Mouse (Mus musculus) neural tube, embryonic 14.5 days (tissue): ENCODE results near the gene Mfng. TPM values are rescaled to one million over a fixed set of nuclear protein-coding genes. Genes with fewer than 3 reads are reported as not detected.

Experiments used
- ATAC-seq: fragments of 200-750 bp; cut with Nextera tagmentation; 2 replicates; pipeline ENCODE4 v1.8.0; 2017; ENCODE audit warnings: low read depth, mild to moderate bottlenecking, moderate TSS enrichment, moderate library complexity
- H3K27ac ChIP-seq: fragments of 300-500 bp; sonication (generic); 2 replicates; pipeline ENCODE4 v1.5.1; 2014; ENCODE audit warnings: low read depth, mild to moderate bottlenecking, control low read depth, low read length, moderate library complexity, mixed read lengths
- H3K27me3 ChIP-seq: fragments of 300-500 bp; sonication (generic); 2 replicates; pipeline ENCODE4 v1.6.1; 2014; ENCODE audit warnings: low read length; ENCODE audit not compliant: control insufficient read depth, insufficient read depth
- H3K36me3 ChIP-seq: fragments of 300-500 bp; sonication (generic); 2 replicates; pipeline ENCODE4 v1.6.1; 2014; ENCODE audit warnings: low read length, mixed read lengths; ENCODE audit not compliant: control insufficient read depth, insufficient read depth
- H3K4me1 ChIP-seq: fragments of 300-500 bp; sonication (generic); 2 replicates; pipeline ENCODE4 v1.6.1; 2014; ENCODE audit warnings: low read length; ENCODE audit not compliant: control insufficient read depth, insufficient read depth
- H3K4me2 ChIP-seq: fragments of 300-500 bp; sonication (generic); 2 replicates; pipeline ENCODE4 v1.6.1; 2014; ENCODE audit warnings: mild to moderate bottlenecking, low read depth, low read length, control low read depth
- H3K4me3 ChIP-seq: fragments of 300-500 bp; sonication (generic); 2 replicates; pipeline ENCODE4 v1.5.1; 2014; ENCODE audit warnings: low read depth, low read length, control low read depth, mixed read lengths
- H3K9ac ChIP-seq: fragments of 300-500 bp; sonication (generic); replicated peaks from 2 replicates; pipeline ENCODE4 v1.6.1; 2014; ENCODE audit warnings: low read depth, mild to moderate bottlenecking, control low read depth, low read length, mixed read lengths
- H3K9me3 ChIP-seq: fragments of 300-500 bp; sonication (generic); 2 replicates; pipeline ENCODE4 v1.6.1; 2016; ENCODE audit warnings: low read length; ENCODE audit not compliant: control insufficient read depth
- WGBS: fragments of 180-500 bp; shearing (Covaris S2); extraction: QIAGEN DNeasy Blood & Tissue Kit; methylation state at CpG from one replicate; pipeline ENCODE4 v1.1.7; 2014; 5-methylcytosine and 5-hydroxymethylcytosine counted together
- polyA plus RNA-seq: library from polyadenylated mRNA; unstranded; fragments of >200 nt; fragmentation: Nextera tagmentation; extraction: Ambion mirVana; gene quantifications from 2 replicates; pipeline ENCODE4 v1.2.1, GENCODE M21; 2014

Gene Mfng
- polyA plus RNA-seq, 1 experiment from 2014 or later, result 6.9 TPM

- Histone ChIP-seq H3K9me3 (no peaks in the 10 kb centered on the region), H3K9ac (no peak overlapping the region), H3K36me3 (no peaks in the 10 kb centered on the region), H3K27me3 (no peaks in the 10 kb centered on the region), H3K27ac (no peak overlapping the region), H3K4me2 (no peak overlapping the region), H3K4me1 (no peaks in the 10 kb centered on the region; the same call in 1 of the 2 replicates), H3K4me3 (no peak overlapping the region)
- 85% methylated on average over 12 of the region's 12 CpGs for WGBS
- no peak for ATAC-seq
Measured at GRCm38 (mm10) chr15:78755966-78756725, 17.1 kb downstream of the Mfng start.

- Histone ChIP-seq H3K36me3 (no peaks in the 10 kb centered on the region), H3K9ac (no peak overlapping the region), H3K9me3 (no peaks in the 10 kb centered on the region), H3K4me2 (no peak overlapping the region), H3K27me3 (no peaks in the 10 kb centered on the region), H3K27ac (no peak overlapping the region), H3K4me3 (no peak overlapping the region), H3K4me1 (peaks cover 8% of the 10 kb centered on the region)
- 80% methylated on average over 3 of the region's 3 CpGs for WGBS
- no peak for ATAC-seq
Measured at GRCm38 (mm10) chr15:78755226-78755625, 18.0 kb downstream of the Mfng start.

- Histone ChIP-seq H3K27ac (no peak overlapping the region), H3K9me3 (no peaks in the 10 kb centered on the region), H3K36me3 (no peaks in the 10 kb centered on the region), H3K4me1 (peaks cover 8% of the 10 kb centered on the region), H3K9ac (no peak overlapping the region), H3K4me3 (no peak overlapping the region), H3K4me2 (no peak overlapping the region), H3K27me3 (no peaks in the 10 kb centered on the region)
- ATAC-seq, result no peak
- 70% methylated on average over 5 of the region's 5 CpGs for WGBS
Measured at GRCm38 (mm10) chr15:78754144-78754543, 19.1 kb downstream of the Mfng start.

GRCm38 (mm10) chr15:78752991-78753390 lies 20.3 kb downstream of the Mfng start:
- no peaks in the 10 kb centered on the region for H3K36me3 ChIP-seq
- H3K4me3 ChIP-seq, result no peak overlapping the region
- no peak overlapping the region for H3K9ac ChIP-seq
- H3K27me3 ChIP-seq, result no peaks in the 10 kb centered on the region
- H3K4me2 ChIP-seq, result no peak overlapping the region
- H3K27ac ChIP-seq, result no peak overlapping the region
- no peak for ATAC-seq
- H3K9me3 ChIP-seq, result no peaks in the 10 kb centered on the region
- H3K4me1 ChIP-seq, result peaks cover 8% of the 10 kb centered on the region

GRCm38 (mm10) chr15:78750608-78751350 lies 22.5 kb downstream of the Mfng start:
- peak; percentile 62; the same call in 1 of the 2 replicates for ATAC-seq
- H3K9ac ChIP-seq, result no peak overlapping the region
- H3K36me3 ChIP-seq, result no peaks in the 10 kb centered on the region
- peaks cover 8% of the 10 kb centered on the region for H3K4me1 ChIP-seq
- H3K4me2 ChIP-seq, result no peak overlapping the region
- H3K9me3 ChIP-seq, result no peaks in the 10 kb centered on the region
- 37% methylated on average over 6 of the region's 6 CpGs for WGBS
- no peak overlapping the region for H3K4me3 ChIP-seq
- no peaks in the 10 kb centered on the region for H3K27me3 ChIP-seq
- peak overlapping the region; percentile 28; the same call in 1 of the 2 replicates for H3K27ac ChIP-seq

GRCm38 (mm10) chr15:78749855-78750254 lies 23.4 kb downstream of the Mfng start:
- WGBS, result 56% methylated on average over 5 of the region's 5 CpGs
- Histone ChIP-seq H3K9me3 (no peaks in the 10 kb centered on the region), H3K4me2 (no peak overlapping the region), H3K4me1 (peaks cover 8% of the 10 kb centered on the region), H3K27ac (no peak overlapping the region), H3K27me3 (no peaks in the 10 kb centered on the region), H3K36me3 (no peaks in the 10 kb centered on the region), H3K9ac (no peak overlapping the region), H3K4me3 (no peak overlapping the region)
- ATAC-seq, result no peak

GRCm38 (mm10) chr15:78744206-78744605 lies 29.1 kb downstream of the Mfng start:
- 1% methylated on average over 5 of the region's 5 CpGs for WGBS
- H3K4me1 ChIP-seq, result 0 out of 2 replicates have a peak, but pooled peaks cover 3% of the 10 kb centered on the region
- no peak overlapping the region for H3K9ac ChIP-seq
- H3K4me2 ChIP-seq, result no peak overlapping the region
- H3K27ac ChIP-seq, result no peak overlapping the region
- no peak overlapping the region for H3K4me3 ChIP-seq
- ATAC-seq, result no peak; the same call in 1 of the 2 replicates
- H3K9me3 ChIP-seq, result no peaks in the 10 kb centered on the region
- no peaks in the 10 kb centered on the region for H3K36me3 ChIP-seq
- H3K27me3 ChIP-seq, result no peaks in the 10 kb centered on the region

GRCm38 (mm10) chr15:78742831-78743230 lies 30.4 kb downstream of the Mfng start:
- H3K4me2 ChIP-seq, result no peak overlapping the region
- no peak overlapping the region for H3K27ac ChIP-seq
- H3K9ac ChIP-seq, result no peak overlapping the region
- no peaks in the 10 kb centered on the region for H3K9me3 ChIP-seq
- 95% methylated on average over 8 of the region's 10 CpGs for WGBS
- H3K27me3 ChIP-seq, result no peaks in the 10 kb centered on the region
- no peak overlapping the region for H3K4me3 ChIP-seq
- no peak for ATAC-seq
- no peaks in the 10 kb centered on the region for H3K36me3 ChIP-seq
- 0 out of 2 replicates have a peak, but pooled peaks cover 3% of the 10 kb centered on the region for H3K4me1 ChIP-seq

- WGBS, result 75% methylated on average over 12 of the region's 12 CpGs
- no peaks in the 10 kb centered on the region for H3K27me3 ChIP-seq
- H3K9ac ChIP-seq, result no peak overlapping the region
- no peak for ATAC-seq
- H3K4me2 ChIP-seq, result no peak overlapping the region
- H3K4me3 ChIP-seq, result no peak overlapping the region
- no peaks in the 10 kb centered on the region for H3K9me3 ChIP-seq
- no peak overlapping the region for H3K27ac ChIP-seq
- peaks cover 24% of the 10 kb centered on the region for H3K4me1 ChIP-seq
- H3K36me3 ChIP-seq, result no peaks in the 10 kb centered on the region
Measured at GRCm38 (mm10) chr15:78740662-78741061, 32.6 kb downstream of the Mfng start.
